Mouse (Mus musculus): ENCODE measurements around the gene Spag7. TPM values are rescaled to one million over a fixed set of nuclear protein-coding genes. Genes with fewer than 3 reads are reported as not detected.
A peak's percentile ranks its signal among the peaks of the same experiment; 100 is the strongest.

Gene Spag7
- polyA plus RNA-seq, 1 experiment, result 195 TPM

GRCm38 (mm10) chr11:70653345-70654197, 15.6 kb downstream of the Spag7 start:
- Histone ChIP-seq H3K4me3 (ENCODE audit: low read depth, low read length) (peak overlapping the region; percentile 100), H3K9me3 (replicated peaks; ENCODE audit: control insufficient read depth, insufficient read depth, low read length, poor library complexity, severe bottlenecking) (no peaks in the 10 kb centered on the region), H3K9ac (ENCODE audit: low read depth, poor library complexity, severe bottlenecking) (peak overlapping the region; percentile 100), H3K27ac (ENCODE audit: insufficient read depth, low read length) (peak overlapping the region; percentile 94), H3K36me3 (ENCODE audit: control insufficient read depth, insufficient read depth, low read length, poor library complexity, severe bottlenecking) (peaks cover 43% of the 10 kb centered on the region), H3K4me1 (ENCODE audit: control insufficient read depth, insufficient read depth, low read length) (no peaks in the 10 kb centered on the region), H3K27me3 (ENCODE audit: control insufficient read depth, insufficient read depth, low read length, poor library complexity, severe bottlenecking) (no peaks in the 10 kb centered on the region)
- TF ChIP-seq EP300 (IDR thresholded peaks at IDR 0.05; ENCODE audit: insufficient read depth, low read depth, low read length), result no peak
- TF ChIP-seq CTCF (IDR thresholded peaks at IDR 0.05; ENCODE audit: low read depth, low read length), result no peak
- TF ChIP-seq POLR2A (IDR thresholded peaks at IDR 0.05; ENCODE audit: insufficient read depth, low read length), result no peak

DNA sequence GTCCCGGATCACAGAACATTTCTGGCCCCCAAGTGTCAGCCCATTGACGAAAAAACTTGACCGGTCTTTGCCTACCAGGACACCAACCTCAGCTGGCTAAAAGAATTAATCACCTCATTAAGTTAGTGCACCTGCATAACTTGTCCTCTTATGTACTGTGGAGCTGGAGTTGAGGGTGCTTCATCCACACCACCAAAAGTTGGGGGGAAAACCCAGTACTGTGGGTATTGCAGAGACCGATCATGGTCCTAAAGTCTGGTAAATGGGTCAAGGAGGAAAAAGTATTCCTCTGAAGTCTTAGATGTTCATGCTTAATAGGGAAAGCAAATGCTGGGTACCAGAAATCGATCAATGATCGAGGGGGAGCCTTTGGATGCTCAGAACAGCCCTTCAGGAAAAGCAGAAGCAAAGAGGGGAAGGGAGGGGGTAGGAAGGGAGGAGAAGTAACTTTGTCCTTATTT, 16.3 kb downstream of the Spag7 start:
- Histone ChIP-seq H3K9ac (ENCODE audit: low read depth, poor library complexity, severe bottlenecking) (peak overlapping the region; percentile 100), H3K9me3 (replicated peaks; ENCODE audit: control insufficient read depth, insufficient read depth, low read length, poor library complexity, severe bottlenecking) (no peaks in the 10 kb centered on the region), H3K4me1 (ENCODE audit: control insufficient read depth, insufficient read depth, low read length) (no peaks in the 10 kb centered on the region), H3K4me3 (ENCODE audit: low read depth, low read length) (peak overlapping the region; percentile 100), H3K27me3 (ENCODE audit: control insufficient read depth, insufficient read depth, low read length, poor library complexity, severe bottlenecking) (no peaks in the 10 kb centered on the region), H3K27ac (ENCODE audit: insufficient read depth, low read length) (peak overlapping the region; percentile 74), H3K36me3 (ENCODE audit: control insufficient read depth, insufficient read depth, low read length, poor library complexity, severe bottlenecking) (peaks cover 45% of the 10 kb centered on the region)
- TF ChIP-seq CTCF (IDR thresholded peaks at IDR 0.05; ENCODE audit: low read depth, low read length) (no peak), POLR2A (IDR thresholded peaks at IDR 0.05; ENCODE audit: insufficient read depth, low read length) (no peak), EP300 (IDR thresholded peaks at IDR 0.05; ENCODE audit: insufficient read depth, low read depth, low read length) (no peak)

- peak overlapping the region; percentile 100 for H3K4me3 ChIP-seq (ENCODE audit: low read depth, low read length)
- H3K9ac ChIP-seq (ENCODE audit: low read depth, poor library complexity, severe bottlenecking), result peak overlapping the region; percentile 100
- H3K36me3 ChIP-seq (ENCODE audit: control insufficient read depth, insufficient read depth, low read length, poor library complexity, severe bottlenecking), result peaks cover 45% of the 10 kb centered on the region
- peak overlapping the region; percentile 74 for H3K27ac ChIP-seq (ENCODE audit: insufficient read depth, low read length)
- H3K9me3 ChIP-seq (replicated peaks; ENCODE audit: control insufficient read depth, insufficient read depth, low read length, poor library complexity, severe bottlenecking), result no peaks in the 10 kb centered on the region
- H3K4me1 ChIP-seq (ENCODE audit: control insufficient read depth, insufficient read depth, low read length), result no peaks in the 10 kb centered on the region
- no peaks in the 10 kb centered on the region for H3K27me3 ChIP-seq (ENCODE audit: control insufficient read depth, insufficient read depth, low read length, poor library complexity, severe bottlenecking)
- no peak for TF ChIP-seq POLR2A (IDR thresholded peaks at IDR 0.05; ENCODE audit: insufficient read depth, low read length)
Observed at GRCm38 (mm10) chr11:70652029-70652883, 17.0 kb downstream of the Spag7 start.

GRCm38 (mm10) chr11:70651391-70651790, 17.8 kb downstream of the Spag7 start:
- no peaks in the 10 kb centered on the region for H3K27me3 ChIP-seq (ENCODE audit: control insufficient read depth, insufficient read depth, low read length, poor library complexity, severe bottlenecking)
- H3K4me1 ChIP-seq (ENCODE audit: control insufficient read depth, insufficient read depth, low read length), result no peaks in the 10 kb centered on the region
- TF ChIP-seq POLR2A (IDR thresholded peaks at IDR 0.05; ENCODE audit: insufficient read depth, low read length) (no peak), CTCF (IDR thresholded peaks at IDR 0.05; ENCODE audit: low read depth, low read length) (no peak), EP300 (IDR thresholded peaks at IDR 0.05; ENCODE audit: insufficient read depth, low read depth, low read length) (no peak)
- no peak overlapping the region for H3K4me3 ChIP-seq (ENCODE audit: low read depth, low read length)
- no peak overlapping the region for H3K9ac ChIP-seq (ENCODE audit: low read depth, poor library complexity, severe bottlenecking)
- H3K36me3 ChIP-seq (ENCODE audit: control insufficient read depth, insufficient read depth, low read length, poor library complexity, severe bottlenecking), result peaks cover 45% of the 10 kb centered on the region
- no peak overlapping the region for H3K27ac ChIP-seq (ENCODE audit: insufficient read depth, low read length)
- H3K9me3 ChIP-seq (replicated peaks; ENCODE audit: control insufficient read depth, insufficient read depth, low read length, poor library complexity, severe bottlenecking), result no peaks in the 10 kb centered on the region

DNA sequence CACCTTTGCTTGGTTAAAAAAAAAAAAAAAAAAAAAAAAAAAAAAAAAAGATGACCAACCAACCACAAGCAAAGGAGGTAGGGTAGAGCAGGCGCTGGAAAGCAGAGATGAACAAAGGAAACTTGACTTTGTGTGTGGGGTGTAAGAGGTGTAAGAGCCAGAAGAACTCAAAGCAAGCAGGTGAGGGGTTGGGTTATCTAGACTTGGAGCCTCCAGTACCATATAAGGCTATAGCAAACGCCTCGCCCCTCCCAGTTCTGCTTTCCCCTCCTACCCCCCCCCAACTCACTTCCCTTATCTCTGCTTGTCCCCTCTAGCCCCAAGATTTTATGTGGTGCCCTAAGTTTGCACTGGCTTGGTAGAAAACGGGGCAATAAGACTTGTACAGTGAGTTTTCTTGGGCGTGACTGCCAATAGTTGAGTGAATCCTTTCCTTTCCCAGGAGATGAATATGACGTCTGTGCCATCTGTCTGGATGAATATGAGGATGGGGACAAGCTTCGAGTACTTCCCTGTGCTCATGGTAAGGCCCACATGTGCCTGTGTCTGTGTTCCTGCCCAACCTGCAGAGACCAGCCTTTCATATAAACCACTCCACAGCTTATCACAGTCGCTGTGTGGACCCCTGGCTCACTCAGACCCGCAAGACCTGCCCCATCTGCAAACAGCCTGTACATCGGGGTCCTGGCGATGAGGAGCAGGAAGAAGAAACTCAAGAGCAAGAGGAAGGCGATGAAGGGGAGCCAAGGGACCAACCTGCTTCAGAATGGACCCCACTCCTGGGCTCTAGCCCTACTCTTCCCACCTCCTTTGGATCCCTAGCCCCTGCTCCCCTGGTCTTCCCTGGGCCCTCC, 18.7 kb downstream of the Spag7 start:
- Histone ChIP-seq H3K9me3 (replicated peaks; ENCODE audit: control insufficient read depth, insufficient read depth, low read length, poor library complexity, severe bottlenecking) (no peaks in the 10 kb centered on the region), H3K27ac (ENCODE audit: insufficient read depth, low read length) (peak overlapping the region; percentile 55), H3K4me1 (ENCODE audit: control insufficient read depth, insufficient read depth, low read length) (peaks cover 2% of the 10 kb centered on the region), H3K9ac (ENCODE audit: low read depth, poor library complexity, severe bottlenecking) (no peak overlapping the region), H3K36me3 (ENCODE audit: control insufficient read depth, insufficient read depth, low read length, poor library complexity, severe bottlenecking) (peaks cover 45% of the 10 kb centered on the region), H3K4me3 (ENCODE audit: low read depth, low read length) (no peak overlapping the region), H3K27me3 (ENCODE audit: control insufficient read depth, insufficient read depth, low read length, poor library complexity, severe bottlenecking) (no peaks in the 10 kb centered on the region)
- TF ChIP-seq POLR2A (IDR thresholded peaks at IDR 0.05; ENCODE audit: insufficient read depth, low read length), result no peak
- TF ChIP-seq EP300 (IDR thresholded peaks at IDR 0.05; ENCODE audit: insufficient read depth, low read depth, low read length), result no peak
- TF ChIP-seq CTCF (IDR thresholded peaks at IDR 0.05; ENCODE audit: low read depth, low read length), result no peak
